Mouse (Mus musculus) spleen, postnatal 14 days (tissue): ENCODE data around the gene Gm21188.
"Not testable (repeated sequence)": the region's sequence is repeated elsewhere in the genome, so short reads cannot be mapped to it uniquely, and the experiment has no call there.

Source experiments
- DNase-seq, 2 experiments: peaks; one replicate each; pipeline ENCODE4 v3.0.0; 2021 to 2022; ENCODE audit warnings: low spot score in 2 of 2

Gm21188 gene

DNA sequence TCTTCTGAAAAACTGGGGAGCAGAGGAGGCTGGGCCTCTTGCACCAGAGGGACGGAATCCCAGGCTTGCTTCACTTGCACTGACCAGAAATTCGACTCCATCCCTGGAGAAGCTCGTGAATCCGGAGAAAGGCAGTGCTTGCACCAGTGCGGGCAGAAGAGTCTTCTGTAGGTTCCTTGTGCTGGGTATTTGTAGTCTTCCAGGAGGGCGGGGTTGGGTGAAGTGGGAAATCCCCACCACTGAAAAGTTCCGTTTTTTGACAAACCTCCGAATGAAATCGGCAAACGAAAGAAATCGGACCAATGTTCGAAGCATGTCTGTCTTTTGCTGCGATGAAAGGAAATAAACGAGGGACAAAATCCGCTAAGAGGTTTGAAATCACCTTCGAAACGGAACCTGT is 25.1 kb downstream of the Gm21188 start, which contains the start of gene Gm36079:
Gene Gm36079 (minus strand): TSS at position 101 of the 400 bp plus-strand sequence.
- DNase-seq = not testable (repeated sequence)

- not testable (repeated sequence) for DNase-seq
Measured at GRCm38 (mm10) chr13:120026373-120026772, 25.6 kb downstream of the Gm21188 start.

DNA sequence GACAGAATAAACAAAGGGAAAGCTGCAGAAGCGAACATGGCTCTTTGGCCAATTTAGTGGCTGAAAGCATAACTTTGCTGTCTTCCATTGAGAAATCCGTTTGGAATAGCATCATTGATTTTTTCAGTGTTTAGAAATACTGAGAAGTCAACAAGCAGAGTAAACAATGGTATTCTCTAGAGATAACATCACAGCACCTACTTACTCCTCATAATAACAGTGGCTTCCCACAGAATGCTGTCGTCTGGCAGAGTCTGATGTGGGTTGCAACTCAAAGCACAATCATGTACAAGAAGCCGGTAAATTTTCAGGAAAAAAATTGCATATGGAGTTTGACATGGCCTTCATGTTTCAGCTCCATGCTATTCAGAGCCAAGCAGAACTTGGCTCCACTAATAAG is 26.4 kb downstream of the Gm21188 start:
- not testable (repeated sequence) for DNase-seq

DNA sequence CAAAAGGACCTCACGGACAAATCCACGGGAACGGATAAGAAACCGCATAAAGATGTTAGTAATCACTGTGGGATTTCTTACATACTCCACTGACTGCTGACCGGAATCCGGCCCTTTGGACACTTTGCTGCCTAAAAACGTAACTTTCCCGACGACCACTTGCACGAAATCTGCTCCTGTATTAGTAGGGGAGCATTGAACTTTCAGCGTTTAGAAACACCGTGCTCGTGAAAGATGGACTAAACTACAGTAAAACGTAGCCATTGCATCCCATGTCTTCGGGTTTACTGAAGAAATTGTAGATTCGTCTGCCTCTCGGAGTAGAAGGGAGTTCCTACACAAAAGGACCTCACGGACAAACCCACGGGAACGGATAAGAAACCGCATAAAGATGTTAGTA is 27.0 kb downstream of the Gm21188 start:
- DNase-seq = not testable (repeated sequence)

DNA sequence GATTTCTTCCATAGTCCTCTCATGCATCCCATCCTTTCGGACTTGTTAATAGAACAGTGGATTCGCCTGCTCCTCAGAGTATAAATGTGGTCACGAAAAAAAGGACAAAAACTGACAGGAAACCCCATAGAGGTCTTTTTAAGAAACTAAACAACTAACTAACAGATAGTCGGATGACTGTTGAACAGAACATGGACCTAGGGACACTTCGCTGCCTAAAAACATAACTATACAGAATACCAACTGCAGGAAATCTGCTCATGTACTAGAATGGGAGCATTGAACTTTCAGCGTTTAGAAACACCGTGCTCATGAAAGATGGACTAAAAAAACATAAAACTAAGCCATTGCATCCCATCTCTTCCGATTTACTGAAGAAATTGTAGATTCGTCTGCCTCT is 27.4 kb downstream of the Gm21188 start:
- DNase-seq = not testable (repeated sequence)

- DNase-seq = not testable (repeated sequence)
Measured at GRCm38 (mm10) chr13:120021477-120021876, 30.5 kb downstream of the Gm21188 start.

- not testable (repeated sequence) for DNase-seq
Measured at GRCm38 (mm10) chr13:120015348-120016007, 36.5 kb downstream of the Gm21188 start.

GRCm38 (mm10) chr13:120013962-120014361 is 38.0 kb downstream of the Gm21188 start:
- not testable (repeated sequence) for DNase-seq

DNA sequence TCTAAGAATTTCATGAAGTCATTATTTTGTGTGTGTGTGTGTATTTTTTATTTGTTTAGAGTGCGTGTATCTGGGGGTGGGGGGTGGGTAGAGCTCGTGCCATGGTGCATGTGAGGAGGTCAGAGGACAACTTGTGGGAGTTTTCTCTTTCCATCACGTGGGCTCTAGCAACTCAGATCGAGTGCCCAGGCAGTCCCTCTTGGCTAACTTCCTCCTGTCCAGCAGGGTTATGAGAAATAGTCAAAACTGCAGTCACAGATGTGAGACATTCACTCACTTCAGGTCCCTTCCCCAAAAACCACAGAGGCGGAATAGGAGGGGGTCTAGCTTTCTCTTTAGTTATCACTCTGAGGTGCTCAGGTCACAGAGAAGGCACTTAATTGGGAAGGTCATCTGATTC is 38.5 kb downstream of the Gm21188 start:
- DNase-seq = not testable (repeated sequence)

DNA sequence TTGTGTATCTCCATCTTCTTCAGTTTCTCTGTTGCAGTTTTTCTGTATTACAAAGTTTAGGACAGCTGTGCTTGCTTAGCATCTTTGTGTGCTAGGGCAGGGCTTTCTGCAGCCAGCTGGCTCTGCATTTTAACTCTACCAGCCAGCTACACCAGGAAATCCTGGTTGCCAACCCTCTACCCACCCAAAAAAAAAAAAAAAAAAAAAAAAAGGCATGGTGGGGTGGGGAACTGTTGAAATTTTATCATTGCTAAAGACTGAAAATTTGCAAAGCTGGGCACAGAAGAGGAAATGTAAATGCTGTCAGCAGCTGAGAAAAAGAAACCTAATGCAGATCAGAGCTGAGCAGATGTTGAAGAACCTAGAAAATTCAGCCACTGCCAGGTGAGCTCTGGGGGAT is 41.9 kb downstream of the Gm21188 start:
- not testable (repeated sequence) for DNase-seq

DNA sequence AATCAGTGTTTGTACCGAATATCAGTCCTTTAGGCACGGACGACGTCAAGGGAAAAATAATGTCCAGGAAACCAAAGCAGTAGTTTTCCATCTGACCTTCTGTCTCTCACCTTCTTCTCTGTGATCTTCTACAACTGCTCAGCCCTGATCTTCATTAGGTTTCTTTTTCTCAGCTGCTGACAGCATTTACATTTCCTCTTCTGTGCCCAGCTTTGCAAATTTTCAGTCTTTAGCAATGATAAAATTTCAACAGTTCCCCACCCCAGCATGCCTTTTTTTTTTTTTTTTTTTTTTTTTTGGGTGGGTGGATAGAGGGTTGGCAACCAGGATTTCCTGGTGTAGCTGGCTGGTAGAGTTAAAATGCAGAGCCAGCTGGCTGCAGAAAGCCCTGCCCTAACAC is 52.8 kb downstream of the Gm21188 start:
- not testable (repeated sequence) for DNase-seq

- not testable (repeated sequence) for DNase-seq
Measured at GRCm38 (mm10) chr13:119998442-119999086, 53.4 kb downstream of the Gm21188 start.

DNA sequence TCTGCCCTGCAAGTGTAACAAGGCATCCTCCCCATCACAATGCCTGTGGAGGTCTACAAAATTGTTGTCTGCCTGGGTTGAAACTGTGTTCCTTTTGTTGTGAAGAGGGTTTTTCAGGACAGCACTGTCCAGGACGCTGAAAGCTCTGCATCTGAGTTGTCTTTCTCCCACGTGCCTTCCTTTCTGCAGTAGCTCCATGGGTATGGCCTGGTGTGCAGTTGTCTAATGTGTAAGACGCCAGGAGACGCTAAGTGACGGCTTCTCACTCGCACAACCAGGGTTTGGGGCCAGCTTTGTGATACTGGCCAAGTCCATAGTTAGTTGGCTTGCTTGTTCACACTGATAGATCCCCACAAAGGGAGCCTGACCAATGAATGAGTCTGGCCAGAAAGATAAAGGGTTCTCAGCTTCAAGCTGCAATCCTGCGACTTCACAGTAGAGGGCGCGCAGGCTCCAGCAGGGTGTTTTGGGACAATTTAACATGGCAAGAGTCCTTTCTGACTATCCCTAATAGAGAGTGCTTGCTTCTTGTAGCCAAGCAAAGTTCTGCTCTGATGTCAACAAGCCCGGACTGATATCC is 60.0 kb downstream of the Gm21188 start:
- DNase-seq = not testable (repeated sequence)

GRCm38 (mm10) chr13:119991264-119991663 is 60.7 kb downstream of the Gm21188 start:
- DNase-seq = not testable (repeated sequence)
